Mouse (Mus musculus) kidney, adult 2 months (tissue): ENCODE measurements at regions not wholly inside any gene's neighbourhood (a gene's known extent, or its start where the extent isn't known, plus 50 kb on each side); places are given as distances from the start of the nearest gene placed in this dataset.

ENCODE experiments used
- DNase-seq: peaks from one replicate; pipeline ENCODE4 v3.0.0; 2021
- H3K27ac ChIP-seq: fragments of 200-500 bp; 2 replicates; pipeline ENCODE4 v1.5.1; 2012; ENCODE audit warnings: low read depth, low read length, control low read depth, inconsistent platforms; ENCODE audit not compliant: insufficient read depth
- H3K27me3 ChIP-seq: fragments of 200-500 bp; replicated peaks from 2 replicates; pipeline ENCODE4 v1.6.1; 2012; ENCODE audit warnings: mild to moderate bottlenecking, moderate library complexity, low read length, inconsistent platforms; ENCODE audit not compliant: control insufficient read depth, insufficient read depth
- H3K36me3 ChIP-seq: fragments of 200-500 bp; 2 replicates; pipeline ENCODE4 v1.6.1; 2012; ENCODE audit warnings: mild to moderate bottlenecking, moderate library complexity, low read length, inconsistent platforms; ENCODE audit not compliant: control insufficient read depth, insufficient read depth
- H3K4me1 ChIP-seq: fragments of 200-500 bp; 2 replicates; pipeline ENCODE4 v1.6.1; 2011; ENCODE audit warnings: low read length; ENCODE audit not compliant: control insufficient read depth, insufficient read depth
- H3K4me3 ChIP-seq: fragments of 200-500 bp; 2 replicates; pipeline ENCODE4 v1.5.1; 2011; ENCODE audit warnings: mild to moderate bottlenecking, low read depth, low read length, control low read depth; ENCODE audit not compliant: insufficient read depth
- CTCF ChIP-seq: fragments of 200-500 bp; conservative IDR thresholded peaks from 2 replicates; pipeline ENCODE4 v1.5.1; 2011; ENCODE audit warnings: low read depth, mild to moderate bottlenecking, control low read depth, low read length, moderate library complexity, mixed read lengths; ENCODE audit not compliant: insufficient read depth, insufficient read length
- POLR2A ChIP-seq: fragments of 200-500 bp; IDR thresholded peaks from one replicate; pipeline ENCODE4 v1.6.1; 2011; ENCODE audit warnings: low read depth, low read length, control low read depth
- whole genome bisulfite sequencing: fragments of 180-500 bp; shearing (Covaris S2); methylation state at CpG from one replicate; pipeline ENCODE4 v1.1.7; 2018; 5-methylcytosine and 5-hydroxymethylcytosine counted together

- H3K4me1 ChIP-seq = no peaks in the 10 kb centered on the region
- no peak overlapping the region for H3K27ac ChIP-seq
- TF ChIP-seq POLR2A (no peak), CTCF (no peak)
- no peaks in the 10 kb centered on the region for H3K36me3 ChIP-seq
- DNase-seq = no peak
- no peak overlapping the region for H3K4me3 ChIP-seq
- H3K27me3 ChIP-seq = no peaks in the 10 kb centered on the region
These were observed 2010.6 kb downstream of the A830018L16Rik start for GRCm38 (mm10) chr1:13424524-13424923.

GRCm38 (mm10) chr1:13425601-13426327 is 2011.9 kb downstream of the A830018L16Rik start:
- WGBS = 24% methylated on average over 9 of the region's 9 CpGs
- Histone ChIP-seq H3K36me3 (no peaks in the 10 kb centered on the region), H3K4me3 (peak overlapping the region; percentile 72), H3K4me1 (no peaks in the 10 kb centered on the region), H3K27me3 (no peaks in the 10 kb centered on the region), H3K27ac (no peak overlapping the region)
- TF ChIP-seq CTCF = no peak
- no peak for TF ChIP-seq POLR2A
- DNase-seq = no peak

- Histone ChIP-seq H3K27ac (peak overlapping the region; percentile 41; the same call in 1 of the 2 replicates), H3K4me3 (peak overlapping the region; percentile 72), H3K27me3 (no peaks in the 10 kb centered on the region), H3K36me3 (no peaks in the 10 kb centered on the region), H3K4me1 (no peaks in the 10 kb centered on the region)
- TF ChIP-seq CTCF (no peak), POLR2A (no peak)
- WGBS = 15% methylated on average over 30 of the region's 30 CpGs
- DNase-seq = peak; percentile 77
These were observed 2012.6 kb downstream of the A830018L16Rik start for GRCm38 (mm10) chr1:13426328-13427067.

GRCm38 (mm10) chr1:13427068-13427434 is 2013.1 kb downstream of the A830018L16Rik start:
- Histone ChIP-seq H3K36me3 (no peaks in the 10 kb centered on the region), H3K27ac (no peak overlapping the region), H3K27me3 (no peaks in the 10 kb centered on the region), H3K4me3 (peak overlapping the region; percentile 72; the same call in 1 of the 2 replicates), H3K4me1 (no peaks in the 10 kb centered on the region)
- DNase-seq = no peak
- no peak for TF ChIP-seq POLR2A
- TF ChIP-seq CTCF = no peak
- WGBS = 76% methylated on average over 5 of the region's 5 CpGs

GRCm38 (mm10) chr1:13427501-13428207 is 2013.7 kb downstream of the A830018L16Rik start:
- Histone ChIP-seq H3K27me3 (no peaks in the 10 kb centered on the region), H3K27ac (no peak overlapping the region), H3K4me3 (no peak overlapping the region), H3K36me3 (no peaks in the 10 kb centered on the region), H3K4me1 (no peaks in the 10 kb centered on the region)
- TF ChIP-seq CTCF (no peak), POLR2A (no peak)
- 79% methylated on average over 11 of the region's 11 CpGs for whole genome bisulfite sequencing
- DNase-seq = no peak

GRCm38 (mm10) chr1:13437747-13438394 is 2024.0 kb downstream of the A830018L16Rik start:
- no peak overlapping the region for H3K4me3 ChIP-seq
- H3K4me1 ChIP-seq = no peaks in the 10 kb centered on the region
- DNase-seq = no peak
- H3K36me3 ChIP-seq = no peaks in the 10 kb centered on the region
- 68% methylated on average over 6 of the region's 6 CpGs for WGBS
- H3K27ac ChIP-seq = no peak overlapping the region
- TF ChIP-seq POLR2A (no peak), CTCF (no peak)
- H3K27me3 ChIP-seq = no peaks in the 10 kb centered on the region; the same call in 1 of the 2 replicates
